Mouse (Mus musculus): ENCODE data around the gene Gm21905. TPM values are rescaled to one million over a fixed set of nuclear protein-coding genes. Genes with fewer than 3 reads are reported as not detected.

Gene Gm21905
- total and polyA plus RNA-seq, 3 experiments = not detected

GRCm38 (mm10) chr5:67961708-67962629, 15.7 kb upstream of the Gm21905 start:
- Histone ChIP-seq H3K27me3 (ENCODE audit: control insufficient read depth in 1 of 2, insufficient read depth in 2 of 2, low read length in 2 of 2) (no peaks in the 10 kb centered on the region), H3K4me1 (ENCODE audit: control insufficient read depth in 1 of 2, insufficient read depth in 2 of 2, low read length in 2 of 2) (no peaks in the 10 kb centered on the region), H3K4me3 (ENCODE audit: control insufficient read depth in 1 of 2, insufficient read depth in 1 of 2, low read depth in 2 of 2, low read length in 2 of 2) (no peak overlapping the region), H3K79me2 (ENCODE audit: control insufficient read depth, insufficient read depth, low read length, poor library complexity) (no peaks in the 10 kb centered on the region), H3K36me3 (ENCODE audit: control insufficient read depth in 1 of 2, insufficient read depth in 2 of 2, low read length in 2 of 2) (no peaks in the 10 kb centered on the region), H3K27ac (ENCODE audit: control insufficient read depth, low read depth, low read length) (no peak overlapping the region), H3K9ac (ENCODE audit: control insufficient read depth, low read depth, low read length, poor library complexity, severe bottlenecking) (no peak overlapping the region), H3K9me3 (replicated peaks; ENCODE audit: insufficient read depth, low read length) (no peaks in the 10 kb centered on the region)
- no peak for TF ChIP-seq USF1 (IDR thresholded peaks at IDR 0.05; ENCODE audit: low read depth, low read length)
- no peak for TF ChIP-seq MYB (IDR thresholded peaks at IDR 0.05; ENCODE audit: low read depth, low read length)
- TF ChIP-seq TCF12 (IDR thresholded peaks at IDR 0.05; ENCODE audit: low read depth, low read length) = no peak
- TF ChIP-seq TBP (IDR thresholded peaks at IDR 0.05; ENCODE audit: low read depth, low read length) = no peak
- no peak for TF ChIP-seq CHD2 (IDR thresholded peaks at IDR 0.05; ENCODE audit: low read length)
- no peak for TF ChIP-seq EP300 (IDR thresholded peaks at IDR 0.05; ENCODE audit: low read depth in 1 of 2, low read length in 2 of 2)
- DNase-seq (ENCODE audit: low read depth, low spot score) = no peak

GRCm38 (mm10) chr5:67955486-67955885, 9.3 kb upstream of the Gm21905 start:
- no peaks in the 10 kb centered on the region for H3K36me3 ChIP-seq (ENCODE audit: control insufficient read depth in 1 of 2, insufficient read depth in 2 of 2, low read length in 2 of 2)
- DNase-seq (ENCODE audit: low read depth, low spot score) = no peak
- no peak overlapping the region for H3K4me3 ChIP-seq (ENCODE audit: control insufficient read depth in 1 of 2, insufficient read depth in 1 of 2, low read depth in 2 of 2, low read length in 2 of 2)
- no peaks in the 10 kb centered on the region for H3K4me1 ChIP-seq (ENCODE audit: control insufficient read depth in 1 of 2, insufficient read depth in 2 of 2, low read length in 2 of 2)
- H3K9ac ChIP-seq (ENCODE audit: control insufficient read depth, low read depth, low read length, poor library complexity, severe bottlenecking) = no peak overlapping the region
- TF ChIP-seq USF1 (IDR thresholded peaks at IDR 0.05; ENCODE audit: low read depth, low read length) (no peak), EP300 (IDR thresholded peaks at IDR 0.05; ENCODE audit: low read depth in 1 of 2, low read length in 2 of 2) (no peak), MYB (IDR thresholded peaks at IDR 0.05; ENCODE audit: low read depth, low read length) (no peak), ELF1 (IDR thresholded peaks at IDR 0.05; ENCODE audit: low read depth, low read length) (no peak)
- H3K27me3 ChIP-seq (ENCODE audit: control insufficient read depth in 1 of 2, insufficient read depth in 2 of 2, low read length in 2 of 2) = no peaks in the 10 kb centered on the region
- H3K27ac ChIP-seq (ENCODE audit: control insufficient read depth, low read depth, low read length) = no peak overlapping the region
- no peaks in the 10 kb centered on the region for H3K79me2 ChIP-seq (ENCODE audit: control insufficient read depth, insufficient read depth, low read length, poor library complexity)
- H3K9me3 ChIP-seq (replicated peaks; ENCODE audit: insufficient read depth, low read length) = no peaks in the 10 kb centered on the region

DNA sequence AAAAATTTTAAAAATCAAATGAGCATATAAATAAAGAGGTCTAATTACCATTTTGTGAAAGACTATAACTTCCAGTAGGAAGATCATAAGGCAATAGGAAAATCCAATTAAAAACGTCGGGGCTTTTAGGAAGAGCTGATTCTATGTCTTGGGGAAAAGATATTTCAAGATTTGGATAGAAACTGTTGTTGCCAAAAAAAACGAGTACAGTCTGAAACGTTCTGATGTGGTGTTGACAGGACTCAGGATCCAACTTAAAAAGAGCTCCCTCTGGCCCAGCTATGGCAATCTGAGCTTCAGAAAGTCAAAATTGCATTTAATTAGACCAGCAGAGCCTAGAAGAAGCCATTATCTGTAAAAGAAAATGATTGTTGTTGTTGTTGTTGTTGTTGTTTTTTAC, 7.9 kb upstream of the Gm21905 start:
- Histone ChIP-seq H3K27me3 (ENCODE audit: control insufficient read depth in 1 of 2, insufficient read depth in 2 of 2, low read length in 2 of 2) (no peaks in the 10 kb centered on the region), H3K9ac (ENCODE audit: control insufficient read depth, low read depth, low read length, poor library complexity, severe bottlenecking) (no peak overlapping the region), H3K27ac (ENCODE audit: control insufficient read depth, low read depth, low read length) (no peak overlapping the region), H3K36me3 (ENCODE audit: control insufficient read depth in 1 of 2, insufficient read depth in 2 of 2, low read length in 2 of 2) (no peaks in the 10 kb centered on the region), H3K79me2 (ENCODE audit: control insufficient read depth, insufficient read depth, low read length, poor library complexity) (no peaks in the 10 kb centered on the region), H3K9me3 (replicated peaks; ENCODE audit: insufficient read depth, low read length) (no peaks in the 10 kb centered on the region), H3K4me1 (ENCODE audit: control insufficient read depth in 1 of 2, insufficient read depth in 2 of 2, low read length in 2 of 2) (no peaks in the 10 kb centered on the region), H3K4me3 (ENCODE audit: control insufficient read depth in 1 of 2, insufficient read depth in 1 of 2, low read depth in 2 of 2, low read length in 2 of 2) (no peak overlapping the region)
- TF ChIP-seq NRF1 (IDR thresholded peaks at IDR 0.05; ENCODE audit: insufficient read depth, low read depth, low read length, poor library complexity, severe bottlenecking) = no peak
- TF ChIP-seq EP300 (IDR thresholded peaks at IDR 0.05; ENCODE audit: low read depth in 1 of 2, low read length in 2 of 2) = no peak
- TF ChIP-seq SIN3A (IDR thresholded peaks at IDR 0.05; ENCODE audit: low read length) = no peak
- no peak for TF ChIP-seq USF1 (IDR thresholded peaks at IDR 0.05; ENCODE audit: low read depth, low read length)
- TF ChIP-seq ZC3H11A (IDR thresholded peaks at IDR 0.05; ENCODE audit: low read depth, low read length) = no peak
- TF ChIP-seq UBTF (IDR thresholded peaks at IDR 0.05; ENCODE audit: borderline replicate concordance, insufficient read depth, low read depth, low read length) = no peak
- no peak for TF ChIP-seq HCFC1 (IDR thresholded peaks at IDR 0.05; ENCODE audit: low read depth, low read length)
- TF ChIP-seq ELF1 (IDR thresholded peaks at IDR 0.05; ENCODE audit: low read depth, low read length) = no peak
- no peak for TF ChIP-seq NELFE (IDR thresholded peaks at IDR 0.05; ENCODE audit: low read depth, low read length)
- no peak for TF ChIP-seq ZNF384 (IDR thresholded peaks at IDR 0.05; ENCODE audit: low read depth, low read length)
- TF ChIP-seq ETS1 (IDR thresholded peaks at IDR 0.05; ENCODE audit: low read depth, low read length) = no peak
- no peak for TF ChIP-seq KAT2A (conservative IDR thresholded peaks at IDR 0.05; ENCODE audit: low read depth, low read length)
- TF ChIP-seq JUND (IDR thresholded peaks at IDR 0.05; ENCODE audit: low read depth, low read length) = no peak
- TF ChIP-seq POLR2A (IDR thresholded peaks at IDR 0.05; ENCODE audit: control insufficient read depth in 1 of 2, insufficient read depth in 1 of 2, low read depth in 1 of 2, low read length in 2 of 2, poor library complexity in 1 of 2) = no peak
- no peak for TF ChIP-seq CHD1 (IDR thresholded peaks at IDR 0.05; ENCODE audit: low read depth, low read length)
- TF ChIP-seq MAZ (IDR thresholded peaks at IDR 0.05; ENCODE audit: low read depth, low read length) = no peak
- TF ChIP-seq MAX (IDR thresholded peaks at IDR 0.05; ENCODE audit: low read length) = no peak
- DNase-seq (ENCODE audit: low read depth, low spot score) = no peak

Data from MEL (cell line).